Mouse (Mus musculus): ENCODE measurements around the gene Cenpf. TPM values are rescaled to one million over a fixed set of nuclear protein-coding genes. Genes with fewer than 3 reads are reported as not detected.
A peak's percentile ranks its signal among the peaks of the same experiment; 100 is the strongest.

Cenpf gene
- polyA plus RNA-seq, 1 experiment from 2014 or later: 47.0 TPM

GRCm38 (mm10) chr1:189684786-189685415 lies 3.0 kb downstream of the Cenpf start:
- Histone ChIP-seq H3K36me3 (ENCODE audit: control insufficient read depth, insufficient read depth, low read length) (peaks cover 25% of the 10 kb centered on the region), H3K4me2 (no peak overlapping the region), H3K9ac (ENCODE audit: low read depth, low read length) (no peak overlapping the region), H3K27ac (ENCODE audit: low read depth, low read length) (no peak overlapping the region), H3K9me3 (ENCODE audit: control insufficient read depth, low read length) (no peaks in the 10 kb centered on the region), H3K4me3 (ENCODE audit: low read depth, low read length) (no peak overlapping the region), H3K27me3 (replicated peaks; ENCODE audit: control insufficient read depth, insufficient read depth, low read length) (no peaks in the 10 kb centered on the region), H3K4me1 (replicated peaks; ENCODE audit: control insufficient read depth, insufficient read depth, low read length) (peaks cover 13% of the 10 kb centered on the region)
- WGBS: 91% methylated on average over 9 of the region's 9 CpGs
- no peak for DNase-seq (ENCODE audit: low spot score)
- no peak for ATAC-seq (replicated peaks; ENCODE audit: low FRiP score)

GRCm38 (mm10) chr1:189679555-189679954 lies 8.3 kb downstream of the Cenpf start:
- Histone ChIP-seq H3K9ac (ENCODE audit: low read depth, low read length) (no peak overlapping the region), H3K4me3 (ENCODE audit: low read depth, low read length) (no peak overlapping the region), H3K36me3 (ENCODE audit: control insufficient read depth, insufficient read depth, low read length) (peaks cover 40% of the 10 kb centered on the region), H3K9me3 (ENCODE audit: control insufficient read depth, low read length) (no peaks in the 10 kb centered on the region), H3K27ac (ENCODE audit: low read depth, low read length) (no peak overlapping the region), H3K4me2 (no peak overlapping the region), H3K4me1 (replicated peaks; ENCODE audit: control insufficient read depth, insufficient read depth, low read length) (no peaks in the 10 kb centered on the region), H3K27me3 (replicated peaks; ENCODE audit: control insufficient read depth, insufficient read depth, low read length) (no peaks in the 10 kb centered on the region)
- WGBS: 98% methylated on average over 3 of the region's 3 CpGs
- DNase-seq (ENCODE audit: low spot score) (no peak), ATAC-seq (replicated peaks; ENCODE audit: low FRiP score) (no peak)

GRCm38 (mm10) chr1:189675953-189676352 lies 11.9 kb downstream of the Cenpf start:
- 92% methylated on average over 4 of the region's 4 CpGs for WGBS
- no peak overlapping the region for H3K27ac ChIP-seq (ENCODE audit: low read depth, low read length)
- no peaks in the 10 kb centered on the region for H3K9me3 ChIP-seq (ENCODE audit: control insufficient read depth, low read length)
- H3K36me3 ChIP-seq (ENCODE audit: control insufficient read depth, insufficient read depth, low read length): peaks cover 36% of the 10 kb centered on the region
- DNase-seq (ENCODE audit: low spot score) (no peak), ATAC-seq (replicated peaks; ENCODE audit: low FRiP score) (no peak)
- H3K4me3 ChIP-seq (ENCODE audit: low read depth, low read length): no peak overlapping the region
- H3K27me3 ChIP-seq (replicated peaks; ENCODE audit: control insufficient read depth, insufficient read depth, low read length): no peaks in the 10 kb centered on the region
- no peaks in the 10 kb centered on the region for H3K4me1 ChIP-seq (replicated peaks; ENCODE audit: control insufficient read depth, insufficient read depth, low read length)
- no peak overlapping the region for H3K4me2 ChIP-seq
- no peak overlapping the region for H3K9ac ChIP-seq (ENCODE audit: low read depth, low read length)

GRCm38 (mm10) chr1:189675421-189675820 lies 12.5 kb downstream of the Cenpf start:
- Histone ChIP-seq H3K9me3 (ENCODE audit: control insufficient read depth, low read length) (no peaks in the 10 kb centered on the region), H3K27me3 (replicated peaks; ENCODE audit: control insufficient read depth, insufficient read depth, low read length) (no peaks in the 10 kb centered on the region), H3K27ac (ENCODE audit: low read depth, low read length) (no peak overlapping the region), H3K36me3 (ENCODE audit: control insufficient read depth, insufficient read depth, low read length) (peaks cover 36% of the 10 kb centered on the region), H3K4me2 (no peak overlapping the region), H3K9ac (ENCODE audit: low read depth, low read length) (no peak overlapping the region), H3K4me3 (ENCODE audit: low read depth, low read length) (no peak overlapping the region), H3K4me1 (replicated peaks; ENCODE audit: control insufficient read depth, insufficient read depth, low read length) (no peaks in the 10 kb centered on the region)
- DNase-seq (ENCODE audit: low spot score): no peak
- WGBS: 88% methylated on average over 1 of the region's 1 CpGs
- ATAC-seq (replicated peaks; ENCODE audit: low FRiP score): 0 out of 2 replicates have a peak, but pooled peaks have one; percentile 26

GRCm38 (mm10) chr1:189665966-189666365 lies 21.9 kb downstream of the Cenpf start:
- no peaks in the 10 kb centered on the region for H3K27me3 ChIP-seq (replicated peaks; ENCODE audit: control insufficient read depth, insufficient read depth, low read length)
- H3K9ac ChIP-seq (ENCODE audit: low read depth, low read length): no peak overlapping the region
- no peak overlapping the region for H3K4me3 ChIP-seq (ENCODE audit: low read depth, low read length)
- H3K4me1 ChIP-seq (replicated peaks; ENCODE audit: control insufficient read depth, insufficient read depth, low read length): no peaks in the 10 kb centered on the region
- no peak for ATAC-seq (replicated peaks; ENCODE audit: low FRiP score)
- H3K36me3 ChIP-seq (ENCODE audit: control insufficient read depth, insufficient read depth, low read length): peaks cover 24% of the 10 kb centered on the region
- no peak overlapping the region for H3K4me2 ChIP-seq
- H3K9me3 ChIP-seq (ENCODE audit: control insufficient read depth, low read length): no peaks in the 10 kb centered on the region
- DNase-seq (ENCODE audit: low spot score): no peak
- H3K27ac ChIP-seq (ENCODE audit: low read depth, low read length): no peak overlapping the region
- 91% methylated on average over 3 of the region's 3 CpGs for WGBS

- peaks cover 21% of the 10 kb centered on the region for H3K36me3 ChIP-seq (ENCODE audit: control insufficient read depth, insufficient read depth, low read length)
- H3K27ac ChIP-seq (ENCODE audit: low read depth, low read length): no peak overlapping the region
- ATAC-seq (replicated peaks; ENCODE audit: low FRiP score) (no peak), DNase-seq (ENCODE audit: low spot score) (no peak)
- H3K9me3 ChIP-seq (ENCODE audit: control insufficient read depth, low read length): no peaks in the 10 kb centered on the region
- no peak overlapping the region for H3K4me3 ChIP-seq (ENCODE audit: low read depth, low read length)
- no peak overlapping the region for H3K9ac ChIP-seq (ENCODE audit: low read depth, low read length)
- 83% methylated on average over 4 of the region's 4 CpGs for WGBS
- no peak overlapping the region for H3K4me2 ChIP-seq
- no peaks in the 10 kb centered on the region for H3K4me1 ChIP-seq (replicated peaks; ENCODE audit: control insufficient read depth, insufficient read depth, low read length)
- H3K27me3 ChIP-seq (replicated peaks; ENCODE audit: control insufficient read depth, insufficient read depth, low read length): no peaks in the 10 kb centered on the region
Measured at GRCm38 (mm10) chr1:189664873-189665144, 23.1 kb downstream of the Cenpf start.

GRCm38 (mm10) chr1:189664061-189664872 lies 23.6 kb downstream of the Cenpf start:
- DNase-seq (ENCODE audit: low spot score) (no peak), ATAC-seq (replicated peaks; ENCODE audit: low FRiP score) (no peak)
- Histone ChIP-seq H3K36me3 (ENCODE audit: control insufficient read depth, insufficient read depth, low read length) (peaks cover 18% of the 10 kb centered on the region), H3K4me2 (no peak overlapping the region), H3K9ac (ENCODE audit: low read depth, low read length) (no peak overlapping the region), H3K27ac (ENCODE audit: low read depth, low read length) (no peak overlapping the region), H3K4me3 (ENCODE audit: low read depth, low read length) (no peak overlapping the region), H3K4me1 (replicated peaks; ENCODE audit: control insufficient read depth, insufficient read depth, low read length) (no peaks in the 10 kb centered on the region), H3K27me3 (replicated peaks; ENCODE audit: control insufficient read depth, insufficient read depth, low read length) (no peaks in the 10 kb centered on the region), H3K9me3 (ENCODE audit: control insufficient read depth, low read length) (no peaks in the 10 kb centered on the region)
- 93% methylated on average over 10 of the region's 10 CpGs for WGBS

- no peaks in the 10 kb centered on the region for H3K27me3 ChIP-seq (replicated peaks; ENCODE audit: control insufficient read depth, insufficient read depth, low read length)
- no peaks in the 10 kb centered on the region for H3K9me3 ChIP-seq (ENCODE audit: control insufficient read depth, low read length)
- H3K27ac ChIP-seq (ENCODE audit: low read depth, low read length): no peak overlapping the region
- no peak overlapping the region for H3K4me2 ChIP-seq
- ATAC-seq (replicated peaks; ENCODE audit: low FRiP score): no peak
- no peak overlapping the region for H3K9ac ChIP-seq (ENCODE audit: low read depth, low read length)
- no peak for DNase-seq (ENCODE audit: low spot score)
- H3K4me3 ChIP-seq (ENCODE audit: low read depth, low read length): no peak overlapping the region
- H3K4me1 ChIP-seq (replicated peaks; ENCODE audit: control insufficient read depth, insufficient read depth, low read length): no peaks in the 10 kb centered on the region
- peaks cover 21% of the 10 kb centered on the region for H3K36me3 ChIP-seq (ENCODE audit: control insufficient read depth, insufficient read depth, low read length)
- 86% methylated on average over 1 of the region's 1 CpGs for WGBS
Measured at GRCm38 (mm10) chr1:189663437-189663836, 24.4 kb downstream of the Cenpf start.

GRCm38 (mm10) chr1:189661856-189662255 lies 26.0 kb downstream of the Cenpf start:
- Histone ChIP-seq H3K4me2 (no peak overlapping the region), H3K4me3 (ENCODE audit: low read depth, low read length) (no peak overlapping the region), H3K27ac (ENCODE audit: low read depth, low read length) (no peak overlapping the region), H3K9ac (ENCODE audit: low read depth, low read length) (no peak overlapping the region), H3K9me3 (ENCODE audit: control insufficient read depth, low read length) (no peaks in the 10 kb centered on the region), H3K4me1 (replicated peaks; ENCODE audit: control insufficient read depth, insufficient read depth, low read length) (no peaks in the 10 kb centered on the region), H3K36me3 (ENCODE audit: control insufficient read depth, insufficient read depth, low read length) (peaks cover 14% of the 10 kb centered on the region), H3K27me3 (replicated peaks; ENCODE audit: control insufficient read depth, insufficient read depth, low read length) (no peaks in the 10 kb centered on the region)
- no peak for DNase-seq (ENCODE audit: low spot score)
- peak; percentile 34; the same call in 1 of the 2 replicates for ATAC-seq (replicated peaks; ENCODE audit: low FRiP score)

Measured in liver, embryonic 11.5 days (tissue).